Mouse (Mus musculus) retina, adult 2 months (tissue): ENCODE data around the gene Zbtb12.
"Not testable (repeated sequence)": the region's sequence is repeated elsewhere in the genome, so short reads cannot be mapped to it uniquely, and the experiment has no call there.

Source experiments
- DNase-seq: peaks from one replicate; pipeline ENCODE4 v3.0.0-alpha.2; 2012; ENCODE audit warnings: low read depth, low spot score

Zbtb12 gene

DNA sequence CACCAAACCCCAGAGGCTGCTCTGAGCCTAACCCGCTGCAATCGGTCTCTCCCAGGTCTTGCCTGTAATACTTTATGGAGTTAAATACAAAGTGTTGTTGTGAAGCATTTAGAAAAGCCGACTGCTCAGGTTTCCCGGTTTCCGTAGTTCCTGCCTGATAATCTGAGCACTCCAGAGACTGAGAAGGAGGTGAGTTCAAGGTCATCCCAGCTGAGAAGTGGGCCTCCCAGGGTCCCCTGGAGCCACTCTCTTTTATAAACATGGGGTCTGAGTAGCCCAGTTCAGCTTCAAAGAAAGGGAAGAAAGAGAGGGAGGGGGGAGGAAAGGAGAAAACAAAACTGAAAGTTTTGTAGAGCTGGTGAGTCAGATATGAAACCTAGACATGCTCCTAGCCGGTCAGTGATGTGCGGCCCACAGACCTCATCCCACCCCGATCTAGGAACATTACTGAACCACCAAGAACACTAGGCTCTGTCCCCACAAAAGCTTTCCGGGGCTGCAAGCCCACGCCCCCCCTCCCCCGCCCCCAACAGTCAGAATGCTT lies at the start of gene Zbtb12:
Gene Zbtb12 (plus strand): TSS at position 148 of the 544 bp plus-strand sequence.
- DNase-seq = no peak

- DNase-seq = not testable (repeated sequence)
These were observed 48.5 kb upstream of the Zbtb12 start for GRCm38 (mm10) chr17:34830776-34831175.

DNA sequence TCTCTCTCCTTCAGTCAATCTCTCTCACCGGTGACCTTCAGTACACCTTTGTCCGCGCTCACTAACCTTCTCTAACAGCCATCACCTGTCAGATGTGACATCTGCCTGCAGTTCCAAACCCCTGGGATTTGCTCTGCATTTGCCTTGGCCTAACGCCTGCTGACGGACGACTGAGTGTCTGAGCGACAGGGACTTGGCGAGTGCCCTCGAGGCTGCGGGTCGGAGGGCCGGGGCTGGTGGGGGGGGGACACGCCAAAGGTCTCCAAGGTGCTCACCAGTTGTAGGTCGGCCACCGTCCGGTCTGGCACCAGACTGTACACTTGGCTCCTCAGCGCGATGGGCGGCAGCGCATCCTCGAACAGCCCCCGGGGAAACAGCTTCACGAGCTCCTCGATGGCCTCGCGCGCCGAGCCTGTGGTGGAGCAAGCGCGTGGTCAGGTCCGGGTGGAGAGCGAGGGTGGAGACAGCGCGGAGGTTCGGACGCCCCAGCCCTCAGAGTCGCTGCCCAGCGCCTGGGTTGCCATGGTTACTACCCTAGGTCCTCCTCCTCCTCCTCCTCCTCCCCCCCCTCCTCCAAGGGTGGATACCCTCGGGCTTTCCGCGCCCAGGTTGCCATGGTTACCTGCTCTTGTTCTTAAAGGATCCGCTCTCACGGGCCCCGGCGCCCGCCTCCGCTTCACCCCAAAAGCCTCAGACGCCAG lies 43.0 kb upstream of the Zbtb12 start:
- no peak for DNase-seq

DNA sequence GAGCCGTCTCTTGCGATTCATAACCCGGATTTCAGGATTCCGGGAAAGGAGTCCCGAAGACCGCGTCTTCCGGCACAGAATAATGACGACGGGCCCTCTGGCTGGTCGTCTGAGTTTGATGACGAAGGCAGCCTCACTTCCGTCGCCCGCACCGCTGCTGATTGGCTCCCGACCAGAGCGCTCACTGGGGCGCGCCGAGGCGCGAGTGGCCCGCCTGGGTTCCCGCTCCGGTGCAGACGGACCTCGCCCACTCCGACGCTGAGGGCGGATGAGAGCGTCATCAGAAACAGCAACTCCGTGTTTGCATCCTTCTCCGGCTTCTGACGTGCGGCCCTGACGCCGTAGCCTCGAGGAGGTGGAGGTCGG lies 42.4 kb upstream of the Zbtb12 start, which contains the start of the genes Stk19 and Dxo:
Gene Stk19 (minus strand): TSS at position 90 of the 366 bp plus-strand sequence.
Gene Dxo (plus strand): TSS at position 164 of the 366 bp plus-strand sequence.
- DNase-seq = peak; percentile 90

GRCm38 (mm10) chr17:34837464-34838324 lies 41.6 kb upstream of the Zbtb12 start:
- DNase-seq = no peak

DNA sequence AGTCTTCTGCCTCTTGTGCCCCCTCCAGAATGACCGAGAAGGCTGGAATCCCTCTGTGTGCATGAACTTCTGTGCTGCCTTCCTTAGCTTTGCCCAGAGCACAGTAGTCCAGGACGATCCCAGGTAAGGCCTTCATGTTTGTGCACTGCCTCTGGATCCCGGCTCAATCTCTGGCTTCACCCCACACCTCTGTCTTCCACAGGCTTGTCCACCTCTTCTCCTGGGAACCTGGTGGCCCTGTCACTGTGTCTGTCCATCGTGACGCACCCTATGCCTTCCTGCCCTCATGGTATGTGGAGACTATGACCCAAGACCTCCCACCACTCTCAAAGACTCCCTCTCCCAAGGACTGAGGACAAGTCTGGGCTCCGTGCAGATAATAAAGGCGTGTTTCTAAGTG lies 40.5 kb upstream of the Zbtb12 start:
- no peak for DNase-seq

GRCm38 (mm10) chr17:34840736-34841307 lies 38.5 kb upstream of the Zbtb12 start:
- DNase-seq = no peak

DNA sequence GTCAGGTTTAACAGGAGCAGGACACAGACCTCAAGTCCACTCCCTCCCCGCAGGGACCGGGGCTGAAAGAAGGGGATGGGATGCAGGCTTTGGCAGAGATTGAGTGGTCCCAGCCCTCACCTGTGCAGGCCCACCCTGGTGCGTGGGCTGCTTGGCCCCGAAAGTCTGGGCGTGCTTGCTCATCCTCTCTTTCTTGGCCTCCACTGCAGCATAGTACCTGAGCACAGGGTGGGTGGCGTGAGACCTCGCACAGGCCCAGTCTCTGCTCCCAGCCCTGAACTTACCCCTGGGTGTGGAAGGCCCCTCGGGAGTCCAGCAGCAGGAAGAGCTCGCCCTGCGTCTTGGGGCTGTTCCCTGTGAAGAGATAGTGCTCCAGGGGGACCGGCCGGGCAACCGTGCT lies 34.4 kb upstream of the Zbtb12 start:
- no peak for DNase-seq

DNA sequence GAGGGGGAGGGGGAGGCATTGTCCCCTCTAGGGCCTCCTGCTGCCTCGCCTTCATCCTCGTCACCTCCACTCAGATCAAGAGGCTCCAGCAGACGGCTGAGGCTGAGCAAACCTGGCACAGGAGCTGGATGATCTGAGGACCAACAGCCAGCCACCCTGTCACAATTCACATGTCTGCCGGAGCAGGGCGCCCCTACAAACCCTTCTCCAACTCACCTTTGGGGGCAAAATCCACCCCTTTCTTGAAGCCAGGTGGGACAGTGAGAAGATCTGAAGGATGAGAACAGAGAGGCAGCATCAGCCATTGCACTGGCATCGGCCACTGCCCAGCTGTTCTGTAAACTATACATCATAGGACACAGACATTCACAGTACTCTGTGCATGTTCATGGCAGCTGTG lies 32.1 kb upstream of the Zbtb12 start:
- no peak for DNase-seq

GRCm38 (mm10) chr17:34847615-34848014 lies 31.7 kb upstream of the Zbtb12 start:
- no peak for DNase-seq

DNA sequence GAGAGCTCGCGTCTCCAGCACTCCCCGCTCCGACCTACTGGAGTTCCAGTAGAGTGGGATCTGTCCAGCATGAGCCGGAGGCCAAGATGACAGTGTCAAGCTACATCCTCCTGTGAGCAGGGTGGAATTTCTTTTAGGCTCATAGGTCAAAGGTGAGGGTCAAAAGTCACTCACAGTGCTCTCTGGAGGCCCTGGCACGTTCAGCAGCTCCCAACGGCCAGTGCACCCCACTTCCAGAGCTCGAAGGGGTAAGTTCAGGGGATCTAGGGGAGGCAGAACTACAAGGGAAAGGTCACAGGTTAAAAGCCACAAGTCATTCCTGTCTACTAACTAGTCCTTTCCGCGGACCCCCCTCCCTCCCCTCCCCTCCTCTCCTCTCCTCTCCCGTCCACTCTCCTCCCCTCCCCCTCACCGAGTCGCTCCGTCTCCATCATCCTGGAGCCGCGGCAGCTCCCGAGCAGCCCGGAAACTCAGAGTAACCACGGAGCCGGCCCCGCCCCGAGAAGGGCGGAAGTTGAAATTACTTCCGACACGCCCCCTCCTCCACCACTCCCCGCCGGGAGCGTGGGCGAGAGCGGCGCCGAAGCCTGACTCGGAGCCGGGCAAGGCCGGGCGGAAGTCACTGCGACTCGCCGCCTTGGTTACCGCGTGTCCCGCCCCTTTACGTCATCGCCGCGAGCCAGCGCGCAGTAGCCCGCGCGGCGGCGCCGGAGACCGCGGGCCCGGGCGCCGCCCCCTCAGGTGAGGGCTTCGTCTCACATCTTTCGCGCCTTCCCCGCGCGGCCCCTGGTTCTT lies 29.4 kb upstream of the Zbtb12 start, which contains the start of the genes Skiv2l and Nelfe:
Gene Skiv2l (minus strand): TSS at position 489 of the 795 bp plus-strand sequence.
Gene Nelfe (plus strand): TSS at position 670 of the 795 bp plus-strand sequence.
- DNase-seq = peak; percentile 93

DNA sequence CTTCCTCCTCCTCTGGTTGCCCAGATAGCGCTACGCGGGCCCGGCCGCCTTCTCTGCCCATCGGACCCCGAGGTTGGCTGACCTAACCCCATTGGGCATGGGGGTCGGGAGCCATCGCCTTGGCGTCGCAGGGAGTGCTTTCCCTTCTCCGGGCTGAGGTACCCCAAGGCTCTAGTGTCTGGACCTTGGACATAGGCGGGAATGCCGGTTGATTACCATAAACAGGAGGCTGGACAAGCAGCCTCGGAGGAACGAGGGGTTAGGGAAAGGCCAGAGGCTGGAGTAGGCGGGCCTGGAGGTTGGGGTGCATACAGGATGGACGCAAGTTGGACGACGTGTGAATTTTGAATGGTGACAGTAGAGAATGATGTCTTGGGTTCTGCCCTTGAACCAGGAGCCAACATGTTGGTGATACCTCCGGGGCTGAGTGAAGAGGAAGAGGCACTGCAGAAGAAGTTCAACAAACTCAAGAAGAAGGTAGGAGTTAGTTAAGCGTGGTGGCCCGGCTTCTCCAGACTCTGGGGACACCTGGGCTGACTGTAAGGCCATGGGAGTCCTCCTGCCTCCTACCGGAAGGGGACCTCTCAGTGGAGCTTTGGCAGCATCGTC lies 28.7 kb upstream of the Zbtb12 start:
- DNase-seq = no peak

- DNase-seq = no peak
These were observed 25.8 kb upstream of the Zbtb12 start for GRCm38 (mm10) chr17:34853511-34853910.

GRCm38 (mm10) chr17:34854761-34855160 lies 24.5 kb upstream of the Zbtb12 start:
- no peak for DNase-seq

DNA sequence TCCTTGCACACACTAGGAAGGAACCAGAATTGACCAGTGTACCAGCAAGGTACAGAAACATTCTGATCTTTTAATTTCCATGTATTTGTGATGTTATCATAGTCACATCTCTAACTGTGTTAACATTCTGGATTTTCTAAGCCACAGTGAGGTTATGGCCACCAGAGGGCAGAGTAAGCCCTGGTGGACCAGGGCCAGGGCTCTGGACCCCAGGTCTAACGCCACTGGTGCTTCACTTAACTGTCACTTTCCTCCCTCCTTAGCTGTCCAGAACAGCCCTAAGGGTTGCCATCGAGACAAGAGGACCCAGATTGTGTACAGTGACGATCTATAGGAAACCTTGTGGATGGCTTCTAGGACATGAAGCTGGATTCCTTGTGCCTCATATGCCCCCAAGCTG lies 23.5 kb upstream of the Zbtb12 start:
- DNase-seq = no peak

GRCm38 (mm10) chr17:34858670-34859069 lies 20.6 kb upstream of the Zbtb12 start:
- no peak for DNase-seq

DNA sequence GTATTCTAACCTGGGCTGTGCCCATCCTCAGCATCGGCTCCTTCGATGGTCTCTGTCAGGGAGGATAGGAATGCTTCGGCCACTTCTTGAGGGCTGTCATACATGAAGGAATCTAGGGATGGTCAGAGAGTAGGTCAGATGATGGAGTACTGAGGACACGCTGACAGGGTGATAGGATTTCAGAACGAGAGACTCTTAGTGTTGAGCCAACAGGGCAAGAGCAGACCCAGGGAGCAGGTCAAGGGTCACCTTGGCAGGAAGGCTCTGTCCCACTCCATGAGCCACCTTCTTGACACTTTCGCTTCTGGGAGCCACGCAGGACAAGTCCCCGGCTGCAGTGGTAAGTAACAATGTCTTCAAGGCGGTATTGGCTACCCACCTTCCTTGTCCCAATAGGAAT lies 18.8 kb upstream of the Zbtb12 start:
- no peak for DNase-seq

GRCm38 (mm10) chr17:34861704-34862415 lies 17.4 kb upstream of the Zbtb12 start:
- no peak for DNase-seq

DNA sequence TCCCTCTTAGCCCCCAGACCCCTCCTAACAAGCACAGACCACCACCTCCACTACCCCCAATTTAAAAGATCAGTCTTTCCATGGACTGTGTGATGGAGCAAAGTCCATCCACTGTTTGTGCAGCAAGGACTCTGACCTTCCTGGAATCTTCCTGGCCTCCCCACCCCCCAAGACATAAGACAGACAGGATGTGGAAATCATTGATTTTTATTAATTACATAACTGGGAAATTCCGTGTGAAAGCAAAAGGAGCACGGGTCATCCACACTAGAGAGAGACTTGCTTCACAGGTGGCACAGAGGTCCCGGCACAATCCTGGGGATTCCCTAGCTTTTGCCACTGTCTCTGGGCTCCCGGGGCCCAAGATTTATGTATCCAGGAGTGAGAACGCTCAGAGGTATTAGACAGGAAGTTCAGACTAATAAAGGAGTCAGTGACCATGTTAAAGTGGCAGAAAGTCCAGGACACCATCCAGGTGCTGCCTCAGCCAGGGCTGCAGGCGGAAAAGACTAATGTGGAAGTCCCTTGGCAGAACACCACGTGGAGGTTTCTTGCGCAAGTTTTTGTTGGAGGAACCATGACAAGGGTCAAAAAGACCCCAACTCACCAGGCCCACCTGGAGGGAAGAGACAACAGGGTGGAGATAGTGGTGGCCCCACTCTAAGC lies 16.7 kb upstream of the Zbtb12 start, which contains the start of gene Cfb:
Gene Cfb (minus strand): TSS at position 103 of the 666 bp plus-strand sequence.
- no peak for DNase-seq
